Mouse (Mus musculus) activated CD4-positive, CD25-positive, alpha-beta regulatory T cell, adult 4 months (primary cell): ENCODE data around the gene Magea1. TPM values are rescaled to one million over a fixed set of nuclear protein-coding genes. Genes with fewer than 3 reads are reported as not detected.
"Not testable (repeated sequence)": the region's sequence is repeated elsewhere in the genome, so short reads cannot be mapped to it uniquely, and the experiment has no call there.

Experiments used
- ATAC-seq: one replicate; pipeline ENCODE4 v1.8.0; 2017
- polyA plus RNA-seq, 2 experiments: library from polyadenylated mRNA; unstranded; fragments of 100-300 nt; shearing (Covaris generic); gene quantifications; one replicate each; pipeline ENCODE4 v1.2.1; 2017

Gene Magea1
- not detected for polyA plus RNA-seq

GRCm38 (mm10) chrX:155089693-155090092 lies at the start of gene Magea1:
Gene Magea1, minus strand, starts transcription at chrX:155089793.
- not testable (repeated sequence) for ATAC-seq

GRCm38 (mm10) chrX:155128312-155128711 lies 38.7 kb upstream of the Magea1 start, which contains the start of gene Cldn34b2:
Gene Cldn34b2, minus strand, starts transcription at chrX:155128412.
- not testable (repeated sequence) for ATAC-seq

- ATAC-seq: no peak
Observed at GRCm38 (mm10) chrX:155098024-155098423, 8.4 kb upstream of the Magea1 start.

GRCm38 (mm10) chrX:155093566-155093965 lies 4.0 kb upstream of the Magea1 start, which contains the start of gene Magea2:
Gene Magea2, minus strand, starts transcription at chrX:155093666.
- not testable (repeated sequence) for ATAC-seq

GRCm38 (mm10) chrX:155063045-155063444 lies 26.5 kb downstream of the Magea1 start, which contains the start of gene Magea5:
Gene Magea5, minus strand, starts transcription at chrX:155063145.
- ATAC-seq: not testable (repeated sequence)

Other genes starting within 250 kb of the Magea1 start
- gene Cldn34b1, start 199.5 kb downstream of the Magea1 start, polyA plus RNA-seq: not detected
- gene Magea6, start 153.8 kb downstream of the Magea1 start, polyA plus RNA-seq: not detected
- not detected for gene Magea3, start 140.3 kb downstream of the Magea1 start, polyA plus RNA-seq
- gene Magea8, start 93.9 kb downstream of the Magea1 start, polyA plus RNA-seq: not detected
- gene Magea5, start 26.6 kb downstream of the Magea1 start, polyA plus RNA-seq: not detected
- not detected for gene Magea2, start 3.9 kb upstream of the Magea1 start, polyA plus RNA-seq
- gene Cldn34b2, start 38.6 kb upstream of the Magea1 start, polyA plus RNA-seq: not detected
- 100 to 1,000 TPM; 467 to 490 TPM for gene Sat1, start 126.7 kb upstream of the Magea1 start, polyA plus RNA-seq
- gene Acot9, start 172.7 kb upstream of the Magea1 start, polyA plus RNA-seq: 100 to 1,000 TPM; 113 to 123 TPM